Mouse (Mus musculus): ENCODE measurements around the gene Gbp3.

- TF ChIP-seq KAT2A (conservative IDR thresholded peaks at IDR 0.05; ENCODE audit: low read depth, low read length) (no peak), ELF1 (IDR thresholded peaks at IDR 0.05; ENCODE audit: low read depth, low read length) (no peak)
These were observed 9.7 kb upstream of the Gbp3 start for GRCm38 (mm10) chr3:142550052-142550676.

Measured in MEL (cell line).